Mouse (Mus musculus) limb, embryonic 15.5 days (tissue): ENCODE measurements around the gene Urb2. TPM values are rescaled to one million over a fixed set of nuclear protein-coding genes. Genes with fewer than 3 reads are reported as not detected.

Experiments used
- ATAC-seq: fragments of 200-750 bp; cut with Nextera tagmentation; 2 replicates; pipeline ENCODE4 v1.8.0; 2017; ENCODE audit warnings: low read depth, moderate TSS enrichment; ENCODE audit not compliant: insufficient number of reproducible peaks, low FRiP score, low TSS enrichment
- H3K27ac ChIP-seq: fragments of 300-500 bp; sonication (generic); 2 replicates; pipeline ENCODE4 v1.5.1; 2015; ENCODE audit warnings: moderate library complexity, mild to moderate bottlenecking, inconsistent platforms
- H3K27me3 ChIP-seq: fragments of 300-500 bp; sonication (generic); 2 replicates; pipeline ENCODE4 v1.6.1; 2015; ENCODE audit warnings: inconsistent platforms
- H3K36me3 ChIP-seq: fragments of 300-500 bp; sonication (generic); 2 replicates; pipeline ENCODE4 v1.6.1; 2015; ENCODE audit warnings: inconsistent platforms
- H3K4me1 ChIP-seq: fragments of 300-500 bp; sonication (generic); 2 replicates; pipeline ENCODE4 v1.6.1; 2015; ENCODE audit warnings: inconsistent platforms
- H3K4me2 ChIP-seq: fragments of 300-500 bp; sonication (generic); 2 replicates; pipeline ENCODE4 v1.6.1; 2015; ENCODE audit warnings: mild to moderate bottlenecking, inconsistent platforms
- H3K4me3 ChIP-seq: fragments of 300-500 bp; sonication (generic); 2 replicates; pipeline ENCODE4 v1.5.1; 2015; ENCODE audit warnings: mild to moderate bottlenecking, inconsistent platforms
- H3K9ac ChIP-seq: fragments of 300-500 bp; sonication (generic); 2 replicates; pipeline ENCODE4 v1.6.1; 2015; ENCODE audit warnings: inconsistent platforms
- H3K9me3 ChIP-seq: fragments of 300-500 bp; sonication (generic); 2 replicates; pipeline ENCODE4 v1.6.1; 2016; ENCODE audit warnings: inconsistent platforms
- WGBS: fragments of 180-500 bp; shearing (Covaris S2); methylation state at CpG from one replicate; pipeline ENCODE4 v1.1.7; 2015; 5-methylcytosine and 5-hydroxymethylcytosine counted together
- polyA plus RNA-seq: library from polyadenylated mRNA; unstranded; fragments of >200 nt; fragmentation: Nextera tagmentation; extraction: Ambion mirVana; gene quantifications from 2 replicates; pipeline ENCODE4 v1.2.1, GENCODE M21; 2015

Urb2 gene
- 4.7 and 5.0 TPM in 2 replicates for polyA plus RNA-seq

DNA sequence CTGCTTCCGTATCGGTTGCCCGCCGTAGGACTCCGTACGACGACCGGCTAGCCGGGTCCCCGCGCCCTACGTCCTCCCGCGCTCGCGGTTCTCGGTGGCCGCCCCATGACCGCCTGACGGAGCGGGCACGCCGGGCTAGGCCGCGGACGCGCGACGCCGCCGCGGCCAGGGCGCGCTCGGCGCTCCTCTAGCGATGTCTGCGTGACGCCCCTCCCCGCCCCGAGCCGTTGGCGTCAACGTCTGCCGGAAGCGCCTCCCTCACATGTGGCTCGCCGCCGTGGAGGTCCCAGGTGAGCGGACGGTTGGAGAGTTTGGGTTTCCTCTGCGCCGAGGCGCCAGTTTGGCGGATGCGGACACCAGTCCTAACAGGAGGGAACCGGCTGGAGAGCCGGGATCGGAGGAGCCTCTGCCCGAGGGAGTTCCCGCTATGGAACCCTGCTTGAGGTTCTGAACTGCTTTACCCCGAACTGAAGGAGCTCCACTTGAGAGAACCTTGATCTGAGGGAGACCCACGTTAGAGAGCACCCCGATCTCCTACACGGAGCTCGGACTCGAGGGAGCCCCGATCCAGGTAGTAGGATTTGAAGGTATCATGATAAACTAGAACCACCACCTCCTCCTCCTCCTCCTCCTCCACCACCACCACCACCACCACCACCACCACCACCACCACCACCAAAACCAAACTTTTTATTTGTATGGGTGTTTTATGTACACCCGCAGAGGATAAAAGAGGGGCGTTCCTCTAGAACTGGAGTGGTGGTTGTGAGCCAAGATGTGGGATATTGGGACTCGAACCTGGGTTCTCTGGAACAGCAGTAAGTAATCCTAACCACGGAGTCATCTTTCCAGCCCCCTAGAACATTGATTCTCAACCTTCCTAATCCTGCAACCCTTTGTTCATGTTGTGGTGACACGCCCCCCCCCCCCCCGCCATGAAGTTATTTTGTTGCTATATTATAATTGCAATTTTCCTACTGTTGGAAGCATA lies at the start of gene Urb2, which contains the start of gene Taf5l:
TSS of gene Urb2 (plus strand) at position 272 of the 991 bp plus-strand sequence.
TSS of gene Taf5l (minus strand) at position 161 of the 991 bp plus-strand sequence.
- Histone ChIP-seq H3K4me3 (peak within 1 kb of the TSS; percentile 84), H3K9ac (peak within 1 kb of the TSS; percentile 65), H3K4me1 (peaks cover 28% of the 10 kb centered on the region), H3K27me3 (no peaks in the 10 kb centered on the region), H3K27ac (peak within 1 kb of the TSS; percentile 89), H3K36me3 (peaks cover 20% of the 10 kb centered on the region), H3K4me2 (peak within 1 kb of the TSS; percentile 62), H3K9me3 (no peaks in the 10 kb centered on the region)
- ATAC-seq, result peak; percentile 91
- under 1% methylated on average over 72 of the region's 74 CpGs for WGBS

DNA sequence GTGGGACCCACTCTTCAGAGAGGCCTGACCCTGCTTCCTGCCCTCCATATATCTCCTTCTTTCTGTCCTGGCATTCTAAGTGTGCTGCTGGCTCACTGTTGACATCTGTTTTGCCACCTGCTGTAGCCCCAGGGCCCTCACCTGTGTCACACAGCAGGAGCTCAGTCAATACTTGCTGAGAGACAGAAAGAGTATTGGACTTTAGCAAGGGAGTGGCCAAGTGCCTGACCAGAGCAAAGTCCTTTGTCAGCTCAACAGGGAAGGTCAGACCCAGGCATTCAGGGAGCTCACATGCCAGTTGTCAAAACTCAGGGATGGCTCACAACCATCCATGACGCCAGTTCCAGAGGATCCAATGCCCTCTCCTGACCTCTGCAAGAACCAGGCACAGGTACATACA lies 47.8 kb upstream of the Urb2 start:
- no peak overlapping the region for H3K9ac ChIP-seq
- H3K27me3 ChIP-seq, result no peaks in the 10 kb centered on the region
- H3K4me3 ChIP-seq, result no peak overlapping the region
- 82% methylated on average over 1 of the region's 1 CpGs for WGBS
- ATAC-seq, result no peak
- no peaks in the 10 kb centered on the region for H3K9me3 ChIP-seq
- H3K4me2 ChIP-seq, result no peak overlapping the region
- H3K36me3 ChIP-seq, result 0 out of 2 replicates have a peak, but pooled peaks cover 8% of the 10 kb centered on the region
- no peak overlapping the region for H3K27ac ChIP-seq
- H3K4me1 ChIP-seq, result no peaks in the 10 kb centered on the region

DNA sequence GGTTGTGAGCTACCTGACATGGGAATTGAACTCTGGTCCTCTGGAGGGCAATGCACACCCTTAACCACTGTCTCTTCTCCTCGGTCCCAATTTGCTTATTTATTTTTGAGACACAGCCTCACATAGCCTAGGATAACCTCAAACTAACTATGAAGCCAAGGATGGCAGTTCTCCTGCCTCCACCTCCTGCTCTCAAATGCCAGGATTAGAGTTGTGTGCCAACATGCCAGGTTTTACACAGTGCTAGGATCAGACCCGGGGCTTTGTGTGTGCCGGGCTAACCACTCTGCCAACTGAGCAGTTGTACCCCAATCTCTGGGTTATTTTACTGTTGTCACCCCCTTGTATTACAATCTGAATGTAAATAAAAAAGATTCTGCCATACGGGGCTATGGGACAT lies 43.8 kb upstream of the Urb2 start:
- H3K9ac ChIP-seq, result no peak overlapping the region
- WGBS, result 92% methylated on average over 4 of the region's 4 CpGs
- H3K9me3 ChIP-seq, result no peaks in the 10 kb centered on the region
- H3K36me3 ChIP-seq, result no peaks in the 10 kb centered on the region
- ATAC-seq, result no peak
- no peak overlapping the region for H3K4me3 ChIP-seq
- no peaks in the 10 kb centered on the region for H3K27me3 ChIP-seq
- no peak overlapping the region for H3K27ac ChIP-seq
- peaks cover 11% of the 10 kb centered on the region for H3K4me1 ChIP-seq
- no peak overlapping the region for H3K4me2 ChIP-seq

DNA sequence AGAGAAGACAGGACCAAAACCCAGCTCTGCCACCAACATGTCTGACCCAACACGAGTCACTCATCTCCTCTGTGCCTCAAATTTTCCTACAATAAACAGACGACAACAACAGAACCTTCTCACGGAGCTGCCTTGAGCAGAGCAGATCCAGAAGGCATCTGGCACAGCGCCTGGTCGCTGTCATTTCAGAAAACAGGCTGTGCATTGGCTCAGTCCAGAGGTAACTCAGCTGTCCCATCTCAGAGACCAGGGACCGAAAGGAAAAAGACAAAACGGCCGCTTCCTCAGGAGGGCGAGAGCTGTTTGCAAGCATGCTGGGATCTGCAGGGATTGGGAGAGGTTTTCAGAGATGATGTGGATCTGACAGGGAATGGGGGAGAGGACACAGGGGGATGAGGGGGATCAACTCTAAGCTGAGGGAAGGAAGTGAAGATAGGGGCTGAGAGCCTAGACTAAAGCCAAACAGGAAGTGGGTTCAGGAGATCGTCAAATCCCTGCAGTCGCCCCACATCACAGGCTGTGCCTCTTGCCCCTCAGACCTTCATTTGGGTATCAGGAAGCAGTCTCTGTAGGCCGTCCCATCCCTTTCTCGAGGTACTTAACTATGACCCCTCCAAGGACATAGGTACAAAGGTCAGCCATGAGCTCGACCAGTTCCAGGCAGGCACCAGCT lies 43.0 kb upstream of the Urb2 start:
- H3K27me3 ChIP-seq, result no peaks in the 10 kb centered on the region
- no peak overlapping the region for H3K27ac ChIP-seq
- H3K9ac ChIP-seq, result no peak overlapping the region
- H3K9me3 ChIP-seq, result no peaks in the 10 kb centered on the region
- peaks cover 13% of the 10 kb centered on the region for H3K4me1 ChIP-seq
- no peaks in the 10 kb centered on the region for H3K36me3 ChIP-seq
- 57% methylated on average over 14 of the region's 14 CpGs for WGBS
- no peak for ATAC-seq
- H3K4me2 ChIP-seq, result no peak overlapping the region
- no peak overlapping the region for H3K4me3 ChIP-seq

DNA sequence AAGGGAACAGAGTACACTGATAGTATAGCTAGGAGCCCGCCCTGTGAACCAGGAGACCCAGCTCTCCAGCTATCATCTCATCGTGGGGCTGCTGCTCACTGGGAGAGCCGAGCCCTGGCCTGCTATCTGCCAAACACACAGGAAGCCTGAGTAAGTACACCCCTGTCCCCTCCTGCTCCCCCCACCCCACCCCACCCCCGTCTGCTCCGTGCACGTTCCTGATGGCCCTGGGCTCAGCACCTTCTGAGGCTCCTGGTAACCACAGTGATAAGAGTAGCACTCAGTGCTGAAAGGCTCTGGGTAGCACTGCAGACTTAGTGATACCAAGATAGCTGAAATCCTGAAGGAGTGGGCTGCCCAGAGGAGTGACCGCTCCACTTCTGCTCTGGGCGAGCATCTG lies 42.4 kb upstream of the Urb2 start:
- 61% methylated on average over 8 of the region's 8 CpGs for WGBS
- Histone ChIP-seq H3K4me2 (no peak overlapping the region), H3K27me3 (no peaks in the 10 kb centered on the region), H3K4me3 (no peak overlapping the region), H3K9me3 (no peaks in the 10 kb centered on the region), H3K36me3 (no peaks in the 10 kb centered on the region), H3K4me1 (peaks cover 14% of the 10 kb centered on the region), H3K27ac (no peak overlapping the region), H3K9ac (no peak overlapping the region)
- no peak for ATAC-seq

DNA sequence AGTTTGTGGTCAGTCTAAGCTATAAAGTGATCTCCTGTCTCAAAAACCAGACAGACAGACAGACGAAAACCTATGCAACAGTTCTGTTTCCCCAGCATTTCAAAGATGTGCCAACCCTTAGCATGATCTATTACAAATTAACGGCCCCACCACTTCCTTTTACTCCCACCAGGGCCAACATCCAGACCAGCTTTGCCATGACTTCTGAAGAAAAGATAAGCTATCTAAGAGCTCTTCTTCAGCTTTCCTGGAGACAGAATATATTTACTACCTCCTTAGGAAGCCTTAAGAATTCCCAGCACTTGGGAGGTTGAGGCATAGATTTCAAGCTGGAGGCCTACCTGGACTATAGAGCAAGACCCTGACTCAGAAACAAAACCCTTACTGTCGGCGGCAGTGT lies 41.1 kb upstream of the Urb2 start:
- H3K9ac ChIP-seq, result no peak overlapping the region
- 65% methylated on average over 4 of the region's 4 CpGs for WGBS
- H3K4me3 ChIP-seq, result no peak overlapping the region
- no peak overlapping the region for H3K27ac ChIP-seq
- peaks cover 14% of the 10 kb centered on the region for H3K4me1 ChIP-seq
- no peak overlapping the region for H3K4me2 ChIP-seq
- H3K36me3 ChIP-seq, result no peaks in the 10 kb centered on the region
- no peaks in the 10 kb centered on the region for H3K27me3 ChIP-seq
- H3K9me3 ChIP-seq, result no peaks in the 10 kb centered on the region
- ATAC-seq, result no peak

DNA sequence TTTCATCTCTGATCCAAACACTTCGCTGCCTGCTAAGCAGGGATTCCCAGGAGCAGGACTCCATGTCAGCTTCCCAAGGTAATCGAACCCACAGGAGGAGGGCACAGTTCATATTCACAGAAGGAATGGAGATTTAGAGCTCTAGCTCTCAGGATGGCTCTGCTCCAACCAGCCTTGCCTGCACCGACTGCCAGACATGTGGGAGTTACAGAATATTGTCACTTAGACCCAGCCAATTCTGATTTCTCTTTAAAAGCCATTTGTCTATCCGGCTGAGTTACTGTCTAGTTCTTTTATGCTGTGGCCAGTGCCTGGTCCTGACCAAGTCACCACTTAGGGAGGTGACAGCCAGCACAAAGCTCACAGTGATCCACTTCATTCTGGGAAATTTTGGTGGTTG lies 39.6 kb upstream of the Urb2 start:
- Histone ChIP-seq H3K9ac (no peak overlapping the region), H3K36me3 (no peaks in the 10 kb centered on the region), H3K27ac (no peak overlapping the region), H3K27me3 (no peaks in the 10 kb centered on the region), H3K4me1 (peaks cover 14% of the 10 kb centered on the region), H3K9me3 (no peaks in the 10 kb centered on the region), H3K4me2 (0 out of 2 replicates have a peak overlapping the region, but pooled peaks have one; percentile 10), H3K4me3 (peak overlapping the region; percentile 5; the same call in 1 of the 2 replicates)
- WGBS, result 32% methylated on average over 4 of the region's 4 CpGs
- no peak for ATAC-seq

DNA sequence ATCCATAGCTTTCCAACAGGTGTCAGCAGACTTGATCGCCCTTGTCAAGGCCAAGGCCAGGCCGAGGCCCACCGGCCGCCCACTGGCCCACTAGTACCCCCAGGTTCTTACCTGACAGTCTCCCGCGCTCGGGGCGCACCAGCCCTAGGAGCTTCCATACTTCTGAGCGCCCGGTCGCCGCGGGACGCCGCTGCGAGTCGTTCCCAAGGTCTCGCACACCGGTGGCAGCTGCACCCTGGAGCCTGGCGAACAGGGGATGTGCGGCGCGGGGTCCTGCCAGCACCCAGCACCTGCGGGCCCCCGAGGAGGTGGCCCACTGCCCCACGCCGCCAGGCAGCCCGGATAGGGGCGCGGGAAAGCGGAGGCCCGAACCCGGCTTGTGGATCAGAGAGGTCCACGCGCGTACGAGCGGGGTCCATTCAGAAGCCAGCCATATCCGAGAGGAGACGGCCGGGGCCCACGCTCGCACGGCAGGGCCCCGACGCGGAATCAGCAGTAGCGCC lies 39.0 kb upstream of the Urb2 start:
- H3K4me2 ChIP-seq, result peak overlapping the region; percentile 90
- peak overlapping the region; percentile 85 for H3K4me3 ChIP-seq
- H3K36me3 ChIP-seq, result no peaks in the 10 kb centered on the region
- peak overlapping the region; percentile 59 for H3K9ac ChIP-seq
- no peaks in the 10 kb centered on the region for H3K27me3 ChIP-seq
- under 1% methylated on average over 48 of the region's 48 CpGs for WGBS
- peak overlapping the region; percentile 78 for H3K27ac ChIP-seq
- no peaks in the 10 kb centered on the region for H3K9me3 ChIP-seq
- no peak for ATAC-seq
- H3K4me1 ChIP-seq, result peaks cover 14% of the 10 kb centered on the region

DNA sequence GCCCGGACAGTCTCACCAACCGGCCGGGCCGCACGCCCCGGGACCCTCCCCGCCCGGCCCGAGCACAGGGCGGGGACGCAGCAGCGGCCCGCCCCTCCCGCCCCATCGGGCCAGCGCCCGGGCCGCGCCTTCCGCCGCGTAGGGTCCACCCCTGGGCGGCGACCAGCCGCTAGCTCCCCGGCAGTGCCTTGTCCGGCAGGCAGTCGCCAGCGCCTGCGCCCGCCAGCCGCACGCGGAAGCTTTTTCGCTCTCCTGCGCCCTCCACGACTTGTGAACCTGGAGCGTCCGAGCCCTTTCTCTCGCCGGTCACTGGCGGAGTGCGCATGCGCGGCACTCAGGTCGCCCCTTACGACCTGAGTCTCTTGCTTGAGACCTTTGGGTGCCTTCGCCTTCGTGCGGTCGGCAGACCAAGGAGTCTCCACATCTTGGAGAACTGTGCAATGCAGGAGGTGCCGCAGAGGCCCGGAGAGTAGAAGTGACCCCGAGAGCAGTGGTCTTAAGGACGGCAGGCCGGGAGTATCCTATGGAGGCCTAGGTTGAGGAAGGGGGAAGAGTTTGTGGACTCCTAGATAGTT lies 38.4 kb upstream of the Urb2 start, which contains the start of gene Abcb10:
TSS of gene Abcb10 (minus strand) at position 297 of the 575 bp plus-strand sequence.
- peak within 1 kb of the TSS; percentile 85 for H3K4me3 ChIP-seq
- peaks cover 14% of the 10 kb centered on the region for H3K4me1 ChIP-seq
- under 1% methylated on average over 43 of the region's 56 CpGs for WGBS

DNA sequence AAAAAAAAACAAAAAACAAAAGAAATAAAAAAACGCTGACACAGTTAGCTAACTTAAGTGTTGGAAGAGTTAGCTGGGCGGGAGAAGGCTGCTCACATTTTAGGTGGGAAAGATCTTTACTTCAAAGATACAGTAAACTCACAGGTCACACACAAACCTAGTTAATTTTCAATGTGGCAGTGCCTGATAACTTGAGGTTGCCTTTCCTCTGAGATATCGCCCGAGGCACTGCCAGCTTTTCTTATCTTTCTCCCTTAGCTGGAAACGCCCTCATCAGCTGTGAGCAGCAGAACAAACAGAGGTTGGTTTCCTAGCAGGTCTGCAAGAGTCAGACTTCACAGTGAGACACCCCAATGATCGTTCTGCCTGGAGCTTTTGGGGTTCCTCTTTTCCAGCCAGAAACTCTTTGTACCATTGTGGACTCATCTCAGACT lies 32.7 kb upstream of the Urb2 start:
- Histone ChIP-seq H3K27me3 (no peaks in the 10 kb centered on the region), H3K36me3 (peaks cover 6% of the 10 kb centered on the region), H3K27ac (no peak overlapping the region), H3K4me3 (no peak overlapping the region), H3K4me2 (no peak overlapping the region), H3K9ac (no peak overlapping the region), H3K9me3 (no peaks in the 10 kb centered on the region), H3K4me1 (no peaks in the 10 kb centered on the region)
- no peak for ATAC-seq
- 70% methylated on average over 6 of the region's 6 CpGs for WGBS

More for the DNA sequence above, 38.4 kb upstream of the Urb2 start, which contains the start of gene Abcb10:
- Histone ChIP-seq H3K27me3 (no peaks in the 10 kb centered on the region), H3K9ac (peak within 1 kb of the TSS; percentile 59), H3K4me2 (peak within 1 kb of the TSS; percentile 90), H3K9me3 (no peaks in the 10 kb centered on the region), H3K27ac (peak within 1 kb of the TSS; percentile 78), H3K36me3 (no peaks in the 10 kb centered on the region)
- ATAC-seq, result peak; percentile 94

DNA sequence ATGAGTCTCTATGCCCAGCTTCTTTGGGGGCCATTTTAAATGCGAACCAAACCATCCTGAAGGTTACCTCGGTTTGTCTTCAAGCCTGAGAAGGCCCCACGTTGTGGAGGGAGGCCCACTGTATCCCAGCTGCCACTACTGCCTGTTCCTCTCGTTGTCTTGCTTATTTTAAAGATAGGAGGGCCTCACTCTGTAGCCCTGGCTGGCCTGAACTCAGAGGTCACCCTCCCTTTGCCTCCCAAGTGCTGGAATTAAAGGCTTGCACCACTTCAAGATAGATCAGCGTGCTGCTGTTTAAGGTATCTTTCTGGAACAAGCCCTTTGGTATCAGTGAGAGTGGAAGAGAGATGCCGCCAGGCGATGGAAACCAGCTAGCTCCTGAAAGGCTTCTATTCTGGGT lies 32.2 kb upstream of the Urb2 start:
- no peak overlapping the region for H3K4me3 ChIP-seq

More for the DNA sequence above, 32.2 kb upstream of the Urb2 start:
- Histone ChIP-seq H3K27ac (no peak overlapping the region), H3K36me3 (peaks cover 11% of the 10 kb centered on the region), H3K27me3 (no peaks in the 10 kb centered on the region), H3K9me3 (no peaks in the 10 kb centered on the region), H3K4me1 (no peaks in the 10 kb centered on the region), H3K9ac (no peak overlapping the region), H3K4me2 (no peak overlapping the region)
- no peak for ATAC-seq
- 75% methylated on average over 7 of the region's 7 CpGs for WGBS
